Mouse (Mus musculus) forebrain, postnatal 0 days (tissue): ENCODE results near the gene Ppp6r2. TPM values are rescaled to one million over a fixed set of nuclear protein-coding genes. Genes with fewer than 3 reads are reported as not detected.

ENCODE experiments used
- ATAC-seq: fragments of 200-750 bp; cut with Nextera tagmentation; 2 replicates; pipeline ENCODE4 v1.8.0; 2017; ENCODE audit warnings: mild to moderate bottlenecking, moderate library complexity
- DNase-seq: peaks from one replicate; pipeline ENCODE4 v3.0.0-alpha.2; 2015
- H3K27ac ChIP-seq: fragments of 300-500 bp; sonication (generic); 2 replicates; pipeline ENCODE4 v1.5.1; 2014; ENCODE audit warnings: low read depth, mild to moderate bottlenecking, antibody characterized with exemption, low read length, moderate library complexity, mixed read lengths
- H3K27me3 ChIP-seq: fragments of 300-500 bp; sonication (generic); 2 replicates; pipeline ENCODE4 v1.6.1; 2014; ENCODE audit warnings: mild to moderate bottlenecking, low read length, mixed read lengths; ENCODE audit not compliant: insufficient read depth
- H3K36me3 ChIP-seq: fragments of 300-500 bp; sonication (generic); 2 replicates; pipeline ENCODE4 v1.6.1; 2014; ENCODE audit warnings: mild to moderate bottlenecking, moderate library complexity; ENCODE audit not compliant: insufficient read depth
- H3K4me1 ChIP-seq: fragments of 300-500 bp; sonication (generic); 2 replicates; pipeline ENCODE4 v1.6.1; 2014; ENCODE audit warnings: antibody characterized with exemption; ENCODE audit not compliant: insufficient read depth
- H3K4me2 ChIP-seq: fragments of 300-500 bp; sonication (generic); 2 replicates; pipeline ENCODE4 v1.6.1; 2014; ENCODE audit warnings: low read depth, mild to moderate bottlenecking, moderate library complexity
- H3K4me3 ChIP-seq: fragments of 300-500 bp; sonication (generic); 2 replicates; pipeline ENCODE4 v1.5.1; 2014; ENCODE audit warnings: low read depth, low read length, mixed read lengths
- H3K9ac ChIP-seq: fragments of 300-500 bp; sonication (generic); 2 replicates; pipeline ENCODE4 v1.6.1; 2014; ENCODE audit warnings: mild to moderate bottlenecking
- H3K9me3 ChIP-seq: fragments of 300-500 bp; sonication (generic); 2 replicates; pipeline ENCODE4 v1.6.1; 2016; ENCODE audit warnings: low read length
- CTCF ChIP-seq: sonication (generic); IDR thresholded peaks from 2 replicates; pipeline ENCODE4 v1.5.1; 2016; ENCODE audit warnings: antibody characterized with exemption, control low read depth, low read depth
- WGBS: fragments of 180-500 bp; shearing (Covaris S2); extraction: QIAGEN DNeasy Blood & Tissue Kit; methylation state at CpG from one replicate; pipeline ENCODE4 v1.1.7; 2014; 5-methylcytosine and 5-hydroxymethylcytosine counted together
- polyA plus RNA-seq: library from polyadenylated mRNA; unstranded; fragments of >200 nt; fragmentation: Nextera tagmentation; extraction: Ambion mirVana; gene quantifications from 2 replicates; pipeline ENCODE4 v1.2.1, GENCODE M21; 2015
- total RNA-seq: library from RNA; depleted of rRNA; stranded (reverse); fragments of >200 nt; gene quantifications from 2 replicates; pipeline ENCODE4 v1.2.3, GENCODE M21; 2014

Ppp6r2 gene
- total and polyA plus RNA-seq, 2 experiments from 2014 or later = 77.2 to 296 TPM

DNA sequence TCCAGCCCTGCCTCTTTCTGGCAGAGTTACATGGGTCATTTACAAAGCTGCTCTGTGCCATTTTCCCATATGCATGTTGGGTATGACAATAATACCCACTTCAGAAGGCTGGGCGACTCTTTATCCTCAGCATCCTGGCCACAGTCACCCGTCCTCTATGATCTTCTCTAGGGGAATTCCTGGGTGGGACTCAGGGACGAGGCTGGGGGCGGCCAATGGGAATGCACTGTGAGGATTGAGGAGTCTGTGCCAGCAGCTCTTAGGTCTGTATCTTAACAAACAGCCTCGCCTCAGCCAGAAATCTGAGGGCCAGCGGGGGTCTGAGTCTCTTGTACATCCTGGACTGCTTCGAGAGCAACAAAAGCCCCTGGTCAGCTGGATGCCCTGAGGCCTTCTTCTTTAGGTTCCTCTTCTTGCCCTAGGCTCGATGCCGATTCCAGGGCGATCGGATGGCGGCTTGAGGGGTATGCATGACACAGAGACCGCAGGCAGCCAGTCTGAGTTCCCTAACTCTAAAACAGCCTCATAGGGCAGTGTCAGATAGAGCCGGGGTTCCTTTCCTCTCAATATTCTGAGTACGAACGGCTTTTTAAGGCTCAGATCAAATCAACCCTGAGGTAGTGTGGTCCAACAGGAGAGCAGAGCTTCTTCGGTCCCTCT, 38.9 kb upstream of the Ppp6r2 start:
- Histone ChIP-seq H3K4me1 (peaks cover 25% of the 10 kb centered on the region), H3K36me3 (peaks cover 12% of the 10 kb centered on the region), H3K27me3 (no peaks in the 10 kb centered on the region), H3K4me3 (peak overlapping the region; percentile 58), H3K9ac (peak overlapping the region; percentile 72), H3K4me2 (peak overlapping the region; percentile 99), H3K9me3 (no peaks in the 10 kb centered on the region), H3K27ac (peak overlapping the region; percentile 83)
- 15% methylated on average over 17 of the region's 17 CpGs for WGBS
- ATAC-seq (no peak; the same call in 1 of the 2 replicates), DNase-seq (no peak)
- no peak for TF ChIP-seq CTCF

GRCm38 (mm10) chr15:89173024-89173905, 38.1 kb upstream of the Ppp6r2 start:
- WGBS = under 1% methylated on average over 65 of the region's 65 CpGs
- DNase-seq (peak; percentile 83), ATAC-seq (peak; percentile 53)
- peaks cover 33% of the 10 kb centered on the region for H3K4me1 ChIP-seq
- 0 out of 2 replicates have a peak, but pooled peaks cover 4% of the 10 kb centered on the region for H3K36me3 ChIP-seq
- no peak for TF ChIP-seq CTCF
- peak overlapping the region; percentile 72 for H3K9ac ChIP-seq
- peak overlapping the region; percentile 99 for H3K4me2 ChIP-seq
- no peaks in the 10 kb centered on the region for H3K9me3 ChIP-seq
- no peaks in the 10 kb centered on the region for H3K27me3 ChIP-seq
- peak overlapping the region; percentile 58 for H3K4me3 ChIP-seq
- H3K27ac ChIP-seq = peak overlapping the region; percentile 83

DNA sequence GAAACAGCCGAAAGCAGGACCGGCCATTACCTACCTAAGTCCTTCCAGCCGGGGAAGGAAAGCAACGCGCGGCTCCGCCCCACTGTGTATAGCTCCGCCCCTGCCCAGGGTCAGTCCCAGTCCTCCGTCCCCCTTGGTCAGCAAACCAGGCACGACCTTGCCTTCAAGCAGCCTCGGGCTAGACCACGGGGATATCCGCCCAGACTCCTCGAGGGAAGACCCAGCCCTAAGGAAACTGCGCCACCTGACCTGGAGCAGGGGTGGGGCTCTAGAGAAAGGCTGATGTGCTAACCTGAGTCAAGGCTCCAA, 37.5 kb upstream of the Ppp6r2 start:
- Histone ChIP-seq H3K36me3 (0 out of 2 replicates have a peak, but pooled peaks cover 2% of the 10 kb centered on the region), H3K27me3 (no peaks in the 10 kb centered on the region), H3K4me3 (peak overlapping the region; percentile 58), H3K27ac (peak overlapping the region; percentile 83; the same call in 1 of the 2 replicates), H3K4me1 (peaks cover 39% of the 10 kb centered on the region), H3K9me3 (no peaks in the 10 kb centered on the region), H3K4me2 (peak overlapping the region; percentile 99), H3K9ac (peak overlapping the region; percentile 72)
- WGBS = 6% methylated on average over 15 of the region's 15 CpGs
- TF ChIP-seq CTCF = no peak
- DNase-seq (no peak), ATAC-seq (peak; percentile 23)

DNA sequence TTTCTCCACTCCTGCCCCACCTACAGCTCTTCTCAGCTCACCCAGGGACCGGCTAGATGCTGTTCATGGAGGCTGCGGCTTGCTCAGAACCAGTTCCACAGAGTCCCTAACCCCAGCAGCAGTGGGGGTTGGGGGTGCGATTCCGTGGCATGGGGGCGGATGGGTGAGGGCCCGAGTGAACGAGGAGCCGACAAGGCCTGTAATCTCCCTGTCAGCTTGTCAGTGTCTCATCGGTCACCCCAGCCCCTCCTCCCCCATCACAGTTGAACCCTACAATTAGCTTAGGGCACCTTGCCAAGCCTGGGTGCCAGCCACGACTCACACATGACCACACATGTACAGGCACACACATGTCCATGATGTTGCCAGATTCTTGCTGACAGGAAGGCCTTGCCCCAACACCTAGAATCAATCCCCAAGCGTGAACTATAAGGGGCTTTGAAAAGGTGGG, 36.4 kb upstream of the Ppp6r2 start:
- peak overlapping the region; percentile 29; the same call in 1 of the 2 replicates for H3K27ac ChIP-seq
- H3K4me3 ChIP-seq = no peak overlapping the region
- H3K9ac ChIP-seq = no peak overlapping the region
- ATAC-seq (no peak), DNase-seq (no peak)
- peak overlapping the region; percentile 99 for H3K4me2 ChIP-seq
- H3K27me3 ChIP-seq = no peaks in the 10 kb centered on the region
- no peaks in the 10 kb centered on the region for H3K9me3 ChIP-seq
- no peak for TF ChIP-seq CTCF
- H3K36me3 ChIP-seq = no peaks in the 10 kb centered on the region
- H3K4me1 ChIP-seq = peaks cover 44% of the 10 kb centered on the region
- WGBS = 35% methylated on average over 11 of the region's 11 CpGs

DNA sequence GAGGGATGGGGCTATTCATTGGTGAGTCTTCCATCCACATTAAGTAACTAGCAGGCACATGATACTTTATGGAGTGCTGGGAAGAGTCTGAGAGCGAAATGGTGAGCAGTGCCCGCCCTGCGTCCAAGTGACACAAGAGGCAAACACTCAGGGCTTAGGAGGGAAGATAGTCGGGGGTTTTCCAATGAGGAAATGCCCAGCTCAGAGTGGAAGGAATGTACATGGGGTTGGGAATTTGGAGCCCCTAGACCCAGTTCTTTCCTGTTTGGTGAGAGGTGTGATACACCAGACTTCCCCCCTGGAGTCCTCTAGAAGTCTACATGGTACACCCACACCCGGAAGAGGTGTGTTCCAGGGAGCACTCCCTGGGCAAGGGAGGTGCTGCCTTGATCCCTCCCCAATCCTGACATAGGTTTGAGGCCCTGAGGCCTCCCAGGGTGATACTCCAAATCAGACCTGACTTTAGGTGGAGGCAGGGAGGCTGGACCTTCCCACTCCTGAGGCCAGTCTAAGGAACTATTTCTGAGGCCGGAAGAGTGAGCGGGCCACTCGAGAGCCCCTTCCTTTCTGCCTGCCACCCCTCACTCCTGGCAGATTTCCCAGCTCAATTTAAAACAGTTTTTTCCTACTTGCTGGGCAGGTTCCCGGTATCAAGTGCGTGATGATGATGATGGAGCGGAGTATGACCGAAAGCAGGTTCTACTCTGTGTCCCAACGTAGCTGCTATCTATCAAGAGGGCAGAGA, 35.8 kb upstream of the Ppp6r2 start:
- ATAC-seq (no peak), DNase-seq (no peak)
- Histone ChIP-seq H3K9me3 (no peaks in the 10 kb centered on the region), H3K27me3 (no peaks in the 10 kb centered on the region), H3K36me3 (no peaks in the 10 kb centered on the region), H3K9ac (no peak overlapping the region), H3K4me3 (no peak overlapping the region), H3K4me2 (no peak overlapping the region), H3K27ac (no peak overlapping the region), H3K4me1 (peaks cover 44% of the 10 kb centered on the region)
- WGBS = 49% methylated on average over 13 of the region's 13 CpGs
- no peak for TF ChIP-seq CTCF

- Histone ChIP-seq H3K36me3 (no peaks in the 10 kb centered on the region), H3K9me3 (no peaks in the 10 kb centered on the region), H3K9ac (no peak overlapping the region), H3K4me2 (peak overlapping the region; percentile 24), H3K27me3 (no peaks in the 10 kb centered on the region), H3K4me1 (peaks cover 44% of the 10 kb centered on the region), H3K4me3 (no peak overlapping the region), H3K27ac (0 out of 2 replicates have a peak overlapping the region, but pooled peaks have one; percentile 45)
- TF ChIP-seq CTCF = no peak
- ATAC-seq = no peak
- WGBS = 13% methylated on average over 5 of the region's 5 CpGs
- peak; percentile 47 for DNase-seq
These were observed 34.2 kb upstream of the Ppp6r2 start for GRCm38 (mm10) chr15:89177121-89177520.
